Comparison of ENCODE assay signal across 30 mouse cellular contexts in genomic region chr16:29527085-29527484, GRCm38 (mm10). TPM values are rescaled to one million over a fixed set of nuclear protein-coding genes. Genes with fewer than 3 reads are reported as not detected.
DNase-seq lines count a peak whose midpoint lies in the region; ATAC-seq and TF ChIP-seq lines count a peak whose summit lies in the region.
"Had no signal": no experiment of that assay in that cellular context is flagged by ENCODE, and none has a peak within 500 bp of the region (broad histone marks: within the 10 kb centered on the region; RNA-seq: fewer than 3 reads in every experiment).

No protein-coding gene starts in this region.

- H3K4me3 ChIP-seq in C2C12 (ENCODE audit: insufficient read depth, poor library complexity, severe bottlenecking): no peak overlapping the region
- no peak overlapping the region for H3K4me3 ChIP-seq in lung, postnatal 0 days (ENCODE audit: low read depth, low read length)
- peak overlapping the region; percentile 67 for H3K4me3 ChIP-seq in megakaryocyte, embryonic 14.5 days (replicated peaks)
- H3K4me3 ChIP-seq: embryonic facial prominence, embryonic 13.5 days; erythroblast, embryonic 14.5 days; forebrain, embryonic 13.5 days; heart, embryonic 10.5 days; hindbrain, embryonic 15.5 days; layer of hippocampus, adult 2 months; limb, embryonic 12.5 days; midbrain, embryonic 15.5 days; neural tube, embryonic 13.5 days had no signal

- WGBS in lung, postnatal 0 days: 58% methylated on average over 6 of the region's 6 CpGs

- peak; percentile 61; the same call in 1 of the 2 replicates for ATAC-seq in lung, postnatal 0 days
- ATAC-seq in erythroid progenitor cell, adult 5-6 weeks (replicated peaks; ENCODE audit: low FRiP score, poor library complexity, severe bottlenecking): no peak
- ATAC-seq: forebrain, embryonic 13.5 days; midbrain, embryonic 15.5 days had no signal

- no peak for TF ChIP-seq EP300 in lung, postnatal 0 days (IDR thresholded peaks at IDR 0.05)

- no peaks in the 10 kb centered on the region for H3K9me3 ChIP-seq in lung, postnatal 0 days (ENCODE audit: low read length)
- no peaks in the 10 kb centered on the region; the same call in 1 of the 2 replicates for H3K9me3 ChIP-seq in megakaryocyte, embryonic 14.5 days
- H3K9me3 ChIP-seq: embryonic facial prominence, embryonic 13.5 days; forebrain, embryonic 13.5 days; heart, embryonic 10.5 days; limb, embryonic 12.5 days; midbrain, embryonic 15.5 days; neural tube, embryonic 13.5 days had no signal

- H3K9ac ChIP-seq in lung, postnatal 0 days (replicated peaks; ENCODE audit: low read depth): no peak overlapping the region
- H3K9ac ChIP-seq: embryonic facial prominence, embryonic 13.5 days; forebrain, embryonic 13.5 days; hindbrain, embryonic 15.5 days; limb, embryonic 12.5 days; lung, embryonic 14.5 days; midbrain, embryonic 15.5 days; neural tube, embryonic 13.5 days had no signal

- H3ac ChIP-seq in C2C12 (ENCODE audit: control insufficient read depth, insufficient read length, low read depth): no peak overlapping the region

- no peaks in the 10 kb centered on the region for H3K27me3 ChIP-seq in C2C12 (ENCODE audit: control insufficient read depth, insufficient read depth, insufficient read length)
- no peaks in the 10 kb centered on the region for H3K27me3 ChIP-seq in lung, postnatal 0 days (replicated peaks; ENCODE audit: insufficient read depth, low read length)
- H3K27me3 ChIP-seq in megakaryocyte, embryonic 14.5 days (replicated peaks): no peaks in the 10 kb centered on the region
- H3K27me3 ChIP-seq: embryonic facial prominence, embryonic 13.5 days; forebrain, embryonic 13.5 days; hindbrain, embryonic 15.5 days; limb, embryonic 12.5 days; midbrain, embryonic 15.5 days; neural tube, embryonic 13.5 days had no signal

- DNase-seq in NIH3T3 (ENCODE audit: low read depth): peak; percentile 31
- DNase-seq in lung, postnatal 0 days (ENCODE audit: low spot score): peak; percentile 60
- DNase-seq in testis, postnatal 10 days (ENCODE audit: low spot score): no peak
- DNase-seq in kidney, adult 8-10 months: no peak
- DNase-seq: adrenal gland, adult 2 months; cerebellum, adult 11-12 months; cerebellum, postnatal 10 days; embryo, embryonic 11 days; kidney, adult 2 months; kidney, postnatal 14 days; layer of hippocampus, postnatal 36 days; lung, embryonic 14.5 days; retina, postnatal 1 day; right cerebral cortex, postnatal 4 days; thymus, postnatal 4 days had no signal

- H3K4me1 ChIP-seq in lung, postnatal 0 days (ENCODE audit: insufficient read depth, low read depth, low read length): no peaks in the 10 kb centered on the region
- H3K4me1 ChIP-seq in megakaryocyte, embryonic 14.5 days: peaks cover 31% of the 10 kb centered on the region
- H3K4me1 ChIP-seq: embryonic facial prominence, embryonic 13.5 days; forebrain, embryonic 13.5 days; heart, embryonic 10.5 days; hindbrain, embryonic 15.5 days; limb, embryonic 12.5 days; midbrain, embryonic 15.5 days; neural tube, embryonic 13.5 days had no signal

- no peak overlapping the region for H3K27ac ChIP-seq in lung, postnatal 0 days (ENCODE audit: low read length)
- H3K27ac ChIP-seq: embryonic facial prominence, embryonic 13.5 days; forebrain, embryonic 13.5 days; heart, embryonic 10.5 days; hindbrain, embryonic 15.5 days; layer of hippocampus, adult 2 months; limb, embryonic 12.5 days; midbrain, embryonic 15.5 days; neural tube, embryonic 13.5 days had no signal

- no peaks in the 10 kb centered on the region for H3K79me3 ChIP-seq in C2C12 (ENCODE audit: low read depth)

- no peaks in the 10 kb centered on the region for H3K79me2 ChIP-seq in C2C12 (ENCODE audit: control insufficient read depth, insufficient read depth)

- no peak for TF ChIP-seq CTCF in C2C12 (IDR thresholded peaks at IDR 0.05; ENCODE audit: control insufficient read depth, insufficient read depth, insufficient read length)
- TF ChIP-seq CTCF in lung, postnatal 0 days (IDR thresholded peaks at IDR 0.05): no peak

- 0 out of 2 replicates have a peak overlapping the region, but pooled peaks have one; percentile 27 for H3K4me2 ChIP-seq in lung, postnatal 0 days (replicated peaks; ENCODE audit: low read depth, low read length)
- H3K4me2 ChIP-seq: embryonic facial prominence, embryonic 13.5 days; forebrain, embryonic 13.5 days; hindbrain, embryonic 15.5 days; limb, embryonic 12.5 days; lung, embryonic 14.5 days; midbrain, embryonic 15.5 days; neural tube, embryonic 13.5 days had no signal

- H3K36me3 ChIP-seq in C2C12 (ENCODE audit: control insufficient read depth, insufficient read depth): no peaks in the 10 kb centered on the region
- H3K36me3 ChIP-seq in lung, postnatal 0 days (ENCODE audit: insufficient read depth, low read length): no peaks in the 10 kb centered on the region
- no peaks in the 10 kb centered on the region for H3K36me3 ChIP-seq in megakaryocyte, embryonic 14.5 days (replicated peaks; ENCODE audit: low read length)
- H3K36me3 ChIP-seq: embryonic facial prominence, embryonic 13.5 days; heart, embryonic 10.5 days; hindbrain, embryonic 15.5 days; limb, embryonic 12.5 days; midbrain, embryonic 15.5 days; neural tube, embryonic 13.5 days had no signal

TF ChIP-seq in C2C12, 6 proteins besides CTCF, POLR2A, EP300 and RAD21:
- TF ChIP-seq USF1 (IDR thresholded peaks at IDR 0.05; ENCODE audit: low read depth) (no peak), CEBPB (IDR thresholded peaks at IDR 0.05; ENCODE audit: low read depth) (peak; percentile 32)

RNA-seq across cellular contexts. Expression of gene Atp13a4, which starts 17.6 kb away (rescaled TPM):
- 0.01 TPM for polyA plus RNA-seq in C2C12 (2012; fragmentation: generic; extraction: Trizol)
- polyA plus RNA-seq in lung, postnatal 0 days (2015; fragmentation: Nextera tagmentation; extraction: Ambion mirVana): 2.0 and 2.4 TPM in 2 replicates
- polyA plus RNA-seq in megakaryocyte, embryonic 14.5 days (2012; ENCODE audit: insufficient read depth, low replicate concordance): 0.16 TPM in 1 of 2 replicates, not detected in the other
- not detected in 2 replicates for total RNA-seq in erythroid progenitor cell, adult 5-6 weeks (2015; ENCODE audit: low replicate concordance)
- total RNA-seq in erythroid progenitor cell, adult 5-6 weeks (2017; ENCODE audit: low replicate concordance): not detected in 2 replicates
- total RNA-seq: adrenal gland, adult 2 months; gastrocnemius, adult 8-10 months; hematopoietic stem cell, adult 5-6 weeks had no signal
- polyA plus RNA-seq: adrenal gland, adult 2 months; erythroblast, embryonic 14.5 days; heart, embryonic 16.5 days; limb, embryonic 12.5 days had no signal

RNA-seq across cellular contexts. Expression of gene Opa1, which starts 52.0 kb away (rescaled TPM):
- polyA plus RNA-seq in C2C12 (2012; fragmentation: generic; extraction: Trizol): 13.8 TPM
- polyA plus RNA-seq in lung, postnatal 0 days (2015; fragmentation: Nextera tagmentation; extraction: Ambion mirVana): 13.1 and 14.1 TPM in 2 replicates
- polyA plus RNA-seq in megakaryocyte, embryonic 14.5 days (2012; ENCODE audit: insufficient read depth, low replicate concordance): 3.4 and 4.4 TPM in 2 replicates
- total RNA-seq in erythroid progenitor cell, adult 5-6 weeks (2015; ENCODE audit: low replicate concordance): 18.0 and 23.5 TPM in 2 replicates
- total RNA-seq in erythroid progenitor cell, adult 5-6 weeks (2017; ENCODE audit: low replicate concordance): 38.6 and 40.0 TPM in 2 replicates

Comparison
In these comparisons a context has a peak if more than half of its experiments do, and no peak if none do; other contexts are left out.
1. DNase-seq: peak in NIH3T3 (single experiment) and lung, postnatal 0 days (single experiment); none in testis, postnatal 10 days (single experiment) and kidney, adult 8-10 months (0 of 2).